In the genomic region with DNA sequence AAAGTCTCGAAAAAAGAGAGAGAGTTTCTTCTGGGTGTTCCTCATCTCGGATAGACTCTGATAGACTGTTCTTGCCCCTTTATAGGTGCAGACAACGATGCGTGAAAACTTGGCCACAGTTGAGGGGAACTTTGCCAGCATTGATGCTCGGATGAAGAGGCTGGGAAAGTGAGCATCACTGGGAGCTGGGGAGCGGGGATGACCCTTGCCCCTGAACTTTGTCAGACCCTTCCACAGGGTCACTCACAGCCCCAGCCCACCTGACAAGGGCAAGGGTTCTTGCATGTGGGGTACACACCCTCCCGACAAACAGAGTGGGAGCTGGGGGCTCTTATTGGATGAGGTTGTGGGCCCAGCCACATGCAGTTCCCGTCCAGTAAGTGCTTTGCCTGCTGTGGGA, we compare ENCODE assay signal across 27 mouse cellular contexts. TPM values are rescaled to one million over a fixed set of nuclear protein-coding genes. Genes with fewer than 3 reads are reported as not detected.
DNase-seq lines count a peak whose midpoint lies in the region; ATAC-seq and TF ChIP-seq lines count a peak whose summit lies in the region.
"Had no signal": no experiment of that assay in that cellular context is flagged by ENCODE, and none has a peak within 500 bp of the region (broad histone marks: within the 10 kb centered on the region; RNA-seq: fewer than 3 reads in every experiment).

No protein-coding gene starts in this region.

- TF ChIP-seq RAD21 in CH12.LX (IDR thresholded peaks at IDR 0.05; ENCODE audit: low read depth, low read length): no peak

- dilution Hi-C loops in CH12.LX (cut with MboI; ENCODE audit: extremely low pct_ligation_motif_present, extremely low pct_unique_long_range_greater_than_20kb, low sequenced_read_pairs): no loop called here

- DNase-seq in adrenal gland, adult 2 months: peak; percentile 13
- no peak for DNase-seq in adrenal gland, postnatal 14 days
- DNase-seq in kidney, adult 11 months: peak; percentile 31
- DNase-seq in kidney, postnatal 14 days: no peak
- peak; percentile 42 for DNase-seq in kidney, adult 9 months
- no peak for DNase-seq in CH12.LX (ENCODE audit: extremely low read depth)
- DNase-seq: adrenal gland, adult 8-10 months; adrenal gland, postnatal 36 days; cerebellum, adult 18-20 months; cerebellum, adult 9-10 months; cerebellum, postnatal 36 days; embryo, embryonic 11 days; gastrocnemius, postnatal 25 days; heart, adult 18-20 months; heart, postnatal 10 days; heart, postnatal 36 days had no signal

- no peak for TF ChIP-seq POLR2A in CH12.LX (IDR thresholded peaks at IDR 0.05; ENCODE audit: low read depth, low read length)

- ATAC-seq in kidney, embryonic 16.5 days (ENCODE audit: low FRiP score, low TSS enrichment): no peak
- no peak for ATAC-seq in megakaryocyte-erythroid progenitor cell, adult 5-6 weeks (replicated peaks; ENCODE audit: low FRiP score, low TSS enrichment, poor library complexity, severe bottlenecking)
- ATAC-seq: forebrain, embryonic 15.5 days had no signal

- H3K36me3 ChIP-seq in kidney, embryonic 16.5 days (ENCODE audit: insufficient read depth, low read length): peaks cover 81% of the 10 kb centered on the region
- peaks cover 80 to 99% of the 10 kb centered on the region in 2 experiments for H3K36me3 ChIP-seq in CH12.LX (replicated peaks in 1 of 2; ENCODE audit: control insufficient read depth in 1 of 2, insufficient read depth in 1 of 2, low read length in 1 of 2)

- H3K4me3 ChIP-seq in kidney, embryonic 16.5 days (ENCODE audit: low read length): no peak overlapping the region
- no peak overlapping the region for H3K4me3 ChIP-seq in CH12.LX (replicated peaks in 1 of 3; ENCODE audit: low read depth in 2 of 3, low read length in 2 of 3, poor library complexity in 1 of 3)
- H3K4me3 ChIP-seq: embryonic facial prominence, embryonic 13.5 days; erythroblast, embryonic 14.5 days; forebrain, embryonic 12.5 days; forebrain, embryonic 15.5 days; heart, embryonic 12.5 days; heart, embryonic 15.5 days; hindbrain, embryonic 10.5 days; hindbrain, embryonic 13.5 days had no signal

- peaks cover 9% of the 10 kb centered on the region for H3K4me1 ChIP-seq in kidney, embryonic 16.5 days (ENCODE audit: insufficient read depth, low read length)
- H3K4me1 ChIP-seq in CH12.LX (ENCODE audit: control insufficient read depth in 1 of 2, insufficient read depth in 2 of 2): no peaks in the 10 kb centered on the region; a peak in 1 of 4 replicates

- no peak for TF ChIP-seq CTCF in CH12.LX (conservative IDR thresholded peaks at IDR 0.05 in 1 of 2, IDR thresholded peaks at IDR 0.05 in 1 of 2; ENCODE audit: low read depth in 2 of 2, low read length in 2 of 2)

- H3K27me3 ChIP-seq in kidney, embryonic 16.5 days (ENCODE audit: insufficient read depth, low read length): no peaks in the 10 kb centered on the region
- no peaks in the 10 kb centered on the region for H3K27me3 ChIP-seq in CH12.LX (replicated peaks)
- H3K27me3 ChIP-seq: embryonic facial prominence, embryonic 13.5 days; forebrain, embryonic 12.5 days; forebrain, embryonic 15.5 days; heart, embryonic 12.5 days; heart, embryonic 15.5 days; hindbrain, embryonic 13.5 days had no signal

- no peak for TF ChIP-seq EP300 in CH12.LX (IDR thresholded peaks at IDR 0.05; ENCODE audit: low read length)

- no peak overlapping the region for H3K4me2 ChIP-seq in kidney, embryonic 16.5 days (replicated peaks; ENCODE audit: low read depth, low read length)
- no peak overlapping the region for H3K4me2 ChIP-seq in CH12.LX (ENCODE audit: insufficient read depth, low read depth, poor library complexity, severe bottlenecking)
- H3K4me2 ChIP-seq: embryonic facial prominence, embryonic 13.5 days; forebrain, embryonic 12.5 days; forebrain, embryonic 15.5 days; heart, embryonic 12.5 days; heart, embryonic 15.5 days; hindbrain, embryonic 13.5 days had no signal

- 82% methylated on average over 8 of the region's 8 CpGs for WGBS in kidney, embryonic 16.5 days

- no peaks in the 10 kb centered on the region for H3K9me3 ChIP-seq in kidney, embryonic 16.5 days (ENCODE audit: low read length)
- H3K9me3 ChIP-seq in CH12.LX (replicated peaks; ENCODE audit: low read length): peaks cover 2% of the 10 kb centered on the region
- H3K9me3 ChIP-seq: embryonic facial prominence, embryonic 10.5 days; embryonic facial prominence, embryonic 13.5 days; forebrain, embryonic 12.5 days; forebrain, embryonic 15.5 days; heart, embryonic 12.5 days; heart, embryonic 15.5 days; hindbrain, embryonic 10.5 days; hindbrain, embryonic 13.5 days had no signal

- no peak overlapping the region for H3K27ac ChIP-seq in kidney, embryonic 16.5 days (ENCODE audit: low read length)
- no peak overlapping the region for H3K27ac ChIP-seq in CH12.LX (ENCODE audit: insufficient read depth, low read depth)
- H3K27ac ChIP-seq: embryonic facial prominence, embryonic 10.5 days; embryonic facial prominence, embryonic 13.5 days; forebrain, embryonic 12.5 days; forebrain, embryonic 15.5 days; heart, embryonic 15.5 days; hindbrain, embryonic 10.5 days; hindbrain, embryonic 13.5 days had no signal

- in situ Hi-C loops in CH12.LX (cut with MboI; ENCODE audit: low pct_ligation_motif_present, low pct_unique_long_range_greater_than_20kb, low sequenced_read_pairs): no loop called here

- no peaks in the 10 kb centered on the region for H3K79me2 ChIP-seq in CH12.LX (replicated peaks; ENCODE audit: control insufficient read depth, extremely low read depth, insufficient read depth, poor library complexity, severe bottlenecking)

- no peak overlapping the region for H3K9ac ChIP-seq in kidney, embryonic 16.5 days (replicated peaks; ENCODE audit: low read length)
- no peak overlapping the region for H3K9ac ChIP-seq in CH12.LX (ENCODE audit: insufficient read depth, low read depth)
- H3K9ac ChIP-seq: embryonic facial prominence, embryonic 13.5 days; forebrain, embryonic 12.5 days; forebrain, embryonic 15.5 days; heart, embryonic 12.5 days; heart, embryonic 15.5 days; hindbrain, embryonic 13.5 days had no signal

TF ChIP-seq in CH12.LX, 34 proteins besides CTCF, POLR2A, EP300 and RAD21:
- TF ChIP-seq ZC3H11A (IDR thresholded peaks at IDR 0.05; ENCODE audit: low read depth, low read length) (no peak), ZMIZ1 (IDR thresholded peaks at IDR 0.05; ENCODE audit: low read depth, low read length) (0 out of 2 replicates have a peak, but pooled peaks have one; percentile 35)

RNA-seq across cellular contexts. Expression of a gene that starts 7.5 kb away (rescaled TPM):
- 10 to 100 TPM; 39.7 to 45.0 TPM for total RNA-seq in adrenal gland, adult 2 months (2021)
- polyA plus RNA-seq in adrenal gland, adult 2 months (2012; rRNA removed): 99.9 and 105 TPM in 2 replicates
- total RNA-seq in adrenal gland, postnatal 14 days (2021): 47.9 and 54.0 TPM in 2 replicates
- polyA plus RNA-seq in kidney, embryonic 16.5 days (2015; fragmentation: Nextera tagmentation; extraction: Ambion mirVana): 13.3 and 14.8 TPM in 2 replicates
- 2.7 and 3.3 TPM in 2 replicates for total RNA-seq in CH12.LX (2012; rRNA removed)
- total RNA-seq in CH12.LX (2014; rRNA removed): 0.51 and 0.74 TPM in 2 replicates
- 16.5 and 17.7 TPM in 2 replicates for polyA plus RNA-seq in CH12.LX (2012; ENCODE audit: insufficient read length, low read depth)
- total RNA-seq in megakaryocyte-erythroid progenitor cell, adult 5-6 weeks (2014; fragmentation: Nextera tagmentation): 42.8 and 72.8 TPM in 2 replicates
- total RNA-seq in megakaryocyte-erythroid progenitor cell, adult 5-6 weeks (2017): 2.7 and 3.8 TPM in 2 replicates

RNA-seq across cellular contexts. Expression of a gene that starts 15.1 kb away (rescaled TPM):
- 100 to 1,000 TPM; 149 to 168 TPM for total RNA-seq in adrenal gland, adult 2 months (2021)
- polyA plus RNA-seq in adrenal gland, adult 2 months (2012; rRNA removed): 205 and 234 TPM in 2 replicates
- total RNA-seq in adrenal gland, postnatal 14 days (2021): 142 and 153 TPM in 2 replicates
- 206 and 212 TPM in 2 replicates for polyA plus RNA-seq in kidney, embryonic 16.5 days (2015; fragmentation: Nextera tagmentation; extraction: Ambion mirVana)
- total RNA-seq in CH12.LX (2012; rRNA removed): 88.5 and 91.9 TPM in 2 replicates
- 66.3 and 67.3 TPM in 2 replicates for total RNA-seq in CH12.LX (2014; rRNA removed)
- polyA plus RNA-seq in CH12.LX (2012; ENCODE audit: insufficient read length, low read depth): 79.1 and 94.1 TPM in 2 replicates
- total RNA-seq in megakaryocyte-erythroid progenitor cell, adult 5-6 weeks (2014; fragmentation: Nextera tagmentation): 100 and 123 TPM in 2 replicates
- total RNA-seq in megakaryocyte-erythroid progenitor cell, adult 5-6 weeks (2017): 106 and 124 TPM in 2 replicates

RNA-seq across cellular contexts. Expression of a gene that starts 18.2 kb away (rescaled TPM):
- total RNA-seq in adrenal gland, adult 2 months (2021): 1 to 10 TPM; 6.2 to 7.8 TPM
- polyA plus RNA-seq in adrenal gland, adult 2 months (2012; rRNA removed): 28.9 and 30.1 TPM in 2 replicates
- 7.6 and 11.5 TPM in 2 replicates for total RNA-seq in adrenal gland, postnatal 14 days (2021)
- 0.76 and 1.7 TPM in 2 replicates for polyA plus RNA-seq in kidney, embryonic 16.5 days (2015; fragmentation: Nextera tagmentation; extraction: Ambion mirVana)
- total RNA-seq in CH12.LX (2012; rRNA removed): 1.3 and 2.1 TPM in 2 replicates
- not detected in 2 replicates for total RNA-seq in CH12.LX (2014; rRNA removed)
- polyA plus RNA-seq in CH12.LX (2012; ENCODE audit: insufficient read length, low read depth): 0.14 and 0.46 TPM in 2 replicates
- total RNA-seq in megakaryocyte-erythroid progenitor cell, adult 5-6 weeks (2014; fragmentation: Nextera tagmentation): not detected in 2 replicates
- total RNA-seq in megakaryocyte-erythroid progenitor cell, adult 5-6 weeks (2017): 0.14 and 0.23 TPM in 2 replicates

RNA-seq across cellular contexts. Expression of a gene that starts 30.3 kb away (rescaled TPM):
- 100 to 1,000 TPM; 106 to 128 TPM for total RNA-seq in adrenal gland, adult 2 months (2021)
- 90.6 and 111 TPM in 2 replicates for polyA plus RNA-seq in adrenal gland, adult 2 months (2012; rRNA removed)
- total RNA-seq in adrenal gland, postnatal 14 days (2021): 81.9 and 98.4 TPM in 2 replicates
- 115 and 123 TPM in 2 replicates for polyA plus RNA-seq in kidney, embryonic 16.5 days (2015; fragmentation: Nextera tagmentation; extraction: Ambion mirVana)
- total RNA-seq in CH12.LX (2012; rRNA removed) (224 and 234 TPM in 2 replicates), CH12.LX (2014; rRNA removed) (110 and 143 TPM in 2 replicates)
- polyA plus RNA-seq in CH12.LX (2012; ENCODE audit: insufficient read length, low read depth): 161 and 177 TPM in 2 replicates
- total RNA-seq in megakaryocyte-erythroid progenitor cell, adult 5-6 weeks (2014; fragmentation: Nextera tagmentation): 135 and 140 TPM in 2 replicates
- 213 and 264 TPM in 2 replicates for total RNA-seq in megakaryocyte-erythroid progenitor cell, adult 5-6 weeks (2017)

RNA-seq across cellular contexts. Expression of a gene that starts 40.4 kb away (rescaled TPM):
- total RNA-seq in adrenal gland, adult 2 months (2021): 1 to 10 TPM; 1.9 to 2.7 TPM
- 2.7 and 3.7 TPM in 2 replicates for polyA plus RNA-seq in adrenal gland, adult 2 months (2012; rRNA removed)
- total RNA-seq in adrenal gland, postnatal 14 days (2021): 2.1 and 15.2 TPM in 2 replicates
- polyA plus RNA-seq in kidney, embryonic 16.5 days (2015; fragmentation: Nextera tagmentation; extraction: Ambion mirVana): 2.5 and 2.6 TPM in 2 replicates
- total RNA-seq in CH12.LX (2012; rRNA removed): 32.5 and 33.7 TPM in 2 replicates
- 32.4 and 34.0 TPM in 2 replicates for total RNA-seq in CH12.LX (2014; rRNA removed)
- 42.4 and 44.7 TPM in 2 replicates for polyA plus RNA-seq in CH12.LX (2012; ENCODE audit: insufficient read length, low read depth)
- total RNA-seq in megakaryocyte-erythroid progenitor cell, adult 5-6 weeks (2014; fragmentation: Nextera tagmentation): 20.9 and 31.7 TPM in 2 replicates
- 10.5 and 10.8 TPM in 2 replicates for total RNA-seq in megakaryocyte-erythroid progenitor cell, adult 5-6 weeks (2017)

Comparison
In these comparisons a context has a peak if more than half of its experiments do, and no peak if none do; other contexts are left out.
1. DNase-seq: peak in adrenal gland, adult 2 months (single experiment), kidney, adult 11 months (single experiment) and kidney, adult 9 months (single experiment); none in adrenal gland, postnatal 14 days (single experiment), kidney, postnatal 14 days (single experiment) and CH12.LX (single experiment).